Mouse (Mus musculus) CH12.LX (cell line): ENCODE measurements around the gene Ubr4. TPM values are rescaled to one million over a fixed set of nuclear protein-coding genes. Genes with fewer than 3 reads are reported as not detected.
"Not testable (repeated sequence)": the region's sequence is repeated elsewhere in the genome, so short reads cannot be mapped to it uniquely, and the experiment has no call there.

ENCODE experiments used
- DNase-seq: peaks from one replicate; pipeline ENCODE4 v3.0.0-alpha.2; 2013; ENCODE audit errors: extremely low read depth
- H3K27ac ChIP-seq: 2 replicates; pipeline ENCODE4 v1.5.1; 2012; ENCODE audit warnings: low read depth, mild to moderate bottlenecking, control low read depth, moderate library complexity; ENCODE audit not compliant: insufficient read depth
- H3K27me3 ChIP-seq: replicated peaks from 2 replicates; pipeline ENCODE3; 2012; ENCODE audit warnings: inconsistent platforms
- H3K36me3 ChIP-seq, 2 experiments: replicated peaks in 1 of 2; 2 replicates each; pipeline versions ENCODE3 to v1.6.1; 2012; ENCODE audit warnings: inconsistent platforms in 1 of 2, low read length in 1 of 2, mild to moderate bottlenecking in 1 of 2, mixed read lengths in 1 of 2, moderate library complexity in 1 of 2; ENCODE audit not compliant: control insufficient read depth in 1 of 2, insufficient read depth in 1 of 2
- H3K4me1 ChIP-seq, 2 experiments: 2 replicates each; pipeline ENCODE4 v1.6.1; 2012; ENCODE audit warnings: inconsistent platforms in 1 of 2, moderate library complexity in 1 of 2; ENCODE audit not compliant: insufficient read depth in 2 of 2, control insufficient read depth in 1 of 2
- H3K4me2 ChIP-seq: 2 replicates; pipeline ENCODE4 v1.6.1; 2012; ENCODE audit warnings: low read depth, mild to moderate bottlenecking, control low read depth; ENCODE audit not compliant: poor library complexity, insufficient read depth, severe bottlenecking
- H3K4me3 ChIP-seq, 3 experiments: fragments of 150-350 bp in 1 of 3; sonication (generic) in 1 of 3; replicated peaks in 1 of 3; 2 replicates each; pipeline versions ENCODE3 to v1.5.1; 2011 to 2012; ENCODE audit warnings: low read depth in 2 of 3, low read length in 2 of 3, mild to moderate bottlenecking in 2 of 3, moderate library complexity in 2 of 3, control low read depth in 1 of 3, improper control_type of control experiment in 1 of 3, inconsistent platforms in 1 of 3, mixed read lengths in 1 of 3; ENCODE audit not compliant: poor library complexity in 1 of 3
- H3K79me2 ChIP-seq: replicated peaks from 2 replicates; pipeline ENCODE4 v1.6.1; 2012; ENCODE audit warnings: mild to moderate bottlenecking, moderate library complexity; ENCODE audit not compliant: control insufficient read depth, poor library complexity, insufficient read depth, severe bottlenecking; ENCODE audit errors: extremely low read depth
- H3K9ac ChIP-seq: 2 replicates; pipeline ENCODE4 v1.6.1; 2012; ENCODE audit warnings: low read depth, mild to moderate bottlenecking, control low read depth, moderate library complexity; ENCODE audit not compliant: insufficient read depth
- H3K9me3 ChIP-seq: replicated peaks from 2 replicates; pipeline ENCODE3; 2012; ENCODE audit warnings: low read length, inconsistent platforms, mixed read lengths
- KAT2A ChIP-seq: IDR thresholded peaks from 2 replicates; pipeline ENCODE4 v1.6.1; 2012; ENCODE audit warnings: low read length, improper control_type of control experiment, inconsistent platforms; ENCODE audit not compliant: insufficient replicate concordance
- MAFK ChIP-seq: IDR thresholded peaks from 2 replicates; pipeline ENCODE4 v1.6.1; 2011; ENCODE audit warnings: low read length, improper control_type of control experiment; ENCODE audit not compliant: insufficient replicate concordance
- SMC3 ChIP-seq: IDR thresholded peaks from 2 replicates; pipeline ENCODE4 v1.6.1; 2011; ENCODE audit warnings: low read depth, low read length, improper control_type of control experiment
- TCF12 ChIP-seq: IDR thresholded peaks from 2 replicates; pipeline ENCODE4 v1.6.1; 2014; ENCODE audit warnings: low read depth, mild to moderate bottlenecking, inconsistent platforms, low read length, improper control_type of control experiment
- UBTF ChIP-seq: IDR thresholded peaks from 2 replicates; pipeline ENCODE4 v1.6.1; 2012; ENCODE audit warnings: low read depth, mild to moderate bottlenecking, inconsistent platforms, low read length, improper control_type of control experiment, moderate library complexity
- ZKSCAN1 ChIP-seq: IDR thresholded peaks from 2 replicates; pipeline ENCODE4 v1.6.1; 2012; ENCODE audit warnings: low read depth, inconsistent platforms, low read length, improper control_type of control experiment, borderline replicate concordance
- ZNF384 ChIP-seq: IDR thresholded peaks from 2 replicates; pipeline ENCODE4 v1.6.1; 2012; ENCODE audit warnings: low read depth, low read length, improper control_type of control experiment, inconsistent platforms
- dilution Hi-C: fragments of 300-500 bp; cut with MboI; formaldehyde crosslinking; loops from 2 replicates; pipeline ENCODE4 v1.14.3; 2020; ENCODE audit warnings: low sequenced_read_pairs; ENCODE audit not compliant: extremely low pct_unique_long_range_greater_than_20kb, extremely low pct_ligation_motif_present
- in situ Hi-C: fragments of 300-500 bp; cut with MboI; formaldehyde crosslinking; loops from 3 replicates; pipeline ENCODE4 v1.14.3; 2019; ENCODE audit warnings: low sequenced_read_pairs, low pct_ligation_motif_present, low pct_unique_long_range_greater_than_20kb, mixed read lengths
- polyA plus RNA-seq: library from polyadenylated mRNA; unstranded; fragments of >175 nt; gene quantifications from 2 replicates; pipeline ENCODE4 v1.2.1, GENCODE M21; 2012; ENCODE audit warnings: low read depth; ENCODE audit not compliant: insufficient read length
- total RNA-seq, 2 experiments: library from RNA; depleted of rRNA; stranded (reverse); fragments of 300-350 nt in 1 of 2; fragments of >200 nt in 1 of 2; gene quantifications; 2 replicates each; pipeline ENCODE4 v1.2.3; 2012 to 2014

The Ubr4 gene
- total and polyA plus RNA-seq, 3 experiments = 43.0 to 102 (median 90.8) TPM

DNA sequence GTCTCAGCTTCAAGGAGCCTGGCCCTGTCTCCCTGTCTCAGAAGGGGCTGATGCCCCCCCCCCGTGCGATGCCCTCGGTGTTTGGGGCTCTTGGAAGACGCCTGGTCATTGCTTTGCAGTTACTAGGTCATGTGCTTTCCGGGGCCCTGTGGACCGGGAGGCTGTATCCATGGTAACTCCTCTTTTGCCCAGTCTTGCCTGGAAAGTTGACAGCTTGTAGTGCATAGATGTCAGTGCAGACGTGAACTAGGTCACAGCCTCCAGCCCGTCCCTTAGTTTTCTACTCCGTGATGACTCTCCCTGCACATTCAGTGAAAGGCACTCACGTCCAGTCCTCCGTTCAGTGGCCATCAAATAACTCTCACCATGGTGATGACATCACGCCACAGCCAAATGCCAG lies 174.1 kb downstream of the Ubr4 start:
- Histone ChIP-seq H3K27ac (no peak overlapping the region), H3K4me1 (no peaks in the 10 kb centered on the region), H3K9me3 (no peaks in the 10 kb centered on the region), H3K27me3 (peaks cover 85% of the 10 kb centered on the region), H3K9ac (no peak overlapping the region), H3K4me2 (no peak overlapping the region), H3K4me3 (no peak overlapping the region), H3K79me2 (no peaks in the 10 kb centered on the region), H3K36me3 (no peaks in the 10 kb centered on the region)
- in situ Hi-C loops (no loop called here), dilution Hi-C loops (no loop called here)
- no peak for TF ChIP-seq UBTF
- DNase-seq = no peak

DNA sequence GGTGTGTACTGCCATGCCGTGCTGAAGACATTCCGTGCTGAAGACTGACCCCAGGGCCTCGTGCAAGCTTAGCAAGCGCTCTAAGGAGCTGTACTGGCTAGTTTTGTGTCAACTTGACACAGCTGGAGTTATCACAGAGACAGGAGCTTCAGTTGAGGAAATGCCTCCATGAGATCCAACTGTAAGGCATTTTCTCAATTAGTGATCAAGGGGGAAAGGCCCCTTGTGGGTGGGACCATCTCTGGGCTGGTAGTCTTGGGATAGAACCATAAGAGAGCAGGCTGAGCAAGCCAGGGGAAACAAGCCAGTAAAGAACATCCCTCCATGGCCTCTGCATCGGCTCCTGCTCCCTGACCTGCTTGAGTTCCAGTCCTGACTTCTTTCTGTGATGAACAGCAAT lies 177.8 kb downstream of the Ubr4 start, which contains the start of gene Iffo2:
Gene Iffo2 (plus strand): TSS at position 301 of the 400 bp plus-strand sequence.
- peaks cover 84% of the 10 kb centered on the region for H3K27me3 ChIP-seq
- in situ Hi-C loops, DNase-seq, H3K4me1 ChIP-seq, H3K9ac ChIP-seq, H3K4me2 ChIP-seq, H3K9me3 ChIP-seq, H3K79me2 ChIP-seq, H3K27ac ChIP-seq, dilution Hi-C loops, H3K4me3 ChIP-seq, H3K36me3 ChIP-seq: not testable (repeated sequence)

DNA sequence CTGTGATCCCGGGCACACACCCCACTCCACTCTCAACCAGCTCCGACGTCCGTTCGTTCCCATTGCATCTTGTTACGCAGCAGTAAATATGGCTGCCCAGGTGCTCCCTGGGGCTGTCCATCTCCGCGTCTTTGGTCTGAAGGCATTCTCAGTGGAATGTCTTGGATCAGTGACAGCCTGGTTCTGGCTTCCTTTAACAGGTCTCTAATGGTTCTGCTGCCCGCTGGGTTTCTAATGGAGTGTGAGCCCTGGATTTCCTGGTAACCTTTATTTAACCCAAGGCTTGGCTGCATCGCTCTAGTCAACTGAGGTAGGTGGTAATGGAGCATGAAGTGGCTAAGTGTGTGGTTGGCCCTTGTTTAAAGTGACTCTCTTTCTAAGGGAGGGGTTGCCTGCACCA lies 179.7 kb downstream of the Ubr4 start:
- no peak for DNase-seq
- peaks cover 84% of the 10 kb centered on the region for H3K27me3 ChIP-seq

DNA sequence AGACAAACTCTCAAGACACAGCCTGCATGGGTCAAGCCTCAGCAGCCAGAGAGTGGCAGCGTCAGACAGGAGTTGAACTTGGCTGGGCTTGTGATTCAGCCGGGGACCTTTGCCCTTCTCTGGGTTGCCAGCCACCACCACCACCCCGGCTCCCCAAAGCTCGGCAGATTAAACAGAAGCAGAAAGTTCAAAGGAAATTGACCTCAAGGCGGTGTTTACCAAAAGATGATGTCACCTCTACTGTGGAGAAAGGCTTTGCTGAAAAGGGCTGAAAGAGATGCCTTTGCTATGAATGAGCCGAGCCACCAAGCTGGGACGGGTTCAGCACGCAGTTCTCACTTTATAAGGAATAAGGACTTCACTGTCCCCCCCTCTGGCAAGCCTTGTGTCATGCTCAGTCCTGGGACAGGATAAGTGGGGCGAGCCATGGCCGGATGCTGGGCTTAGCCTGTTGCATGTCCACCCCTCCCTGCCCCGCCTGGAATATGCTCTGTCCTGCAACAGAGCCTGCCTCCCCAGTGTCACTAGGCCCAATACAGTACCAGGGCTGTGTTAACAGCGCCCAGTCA lies 182.8 kb downstream of the Ubr4 start:
- Histone ChIP-seq H3K4me1 (no peaks in the 10 kb centered on the region), H3K9ac (no peak overlapping the region), H3K9me3 (peaks cover 6% of the 10 kb centered on the region), H3K36me3 (no peaks in the 10 kb centered on the region), H3K4me2 (no peak overlapping the region), H3K27me3 (peaks cover 84% of the 10 kb centered on the region), H3K4me3 (no peak overlapping the region), H3K79me2 (no peaks in the 10 kb centered on the region), H3K27ac (no peak overlapping the region)
- in situ Hi-C loops (no loop called here), dilution Hi-C loops (no loop called here)
- TF ChIP-seq ZNF384 = no peak
- no peak for TF ChIP-seq KAT2A
- no peak for TF ChIP-seq UBTF
- no peak for DNase-seq

More for the DNA sequence above, 179.7 kb downstream of the Ubr4 start:
- in situ Hi-C loops (no loop called here), dilution Hi-C loops (no loop called here)
- Histone ChIP-seq H3K9me3 (peaks cover under 1% of the 10 kb centered on the region), H3K4me2 (no peak overlapping the region), H3K79me2 (no peaks in the 10 kb centered on the region), H3K36me3 (no peaks in the 10 kb centered on the region), H3K4me1 (no peaks in the 10 kb centered on the region), H3K27ac (no peak overlapping the region), H3K9ac (no peak overlapping the region), H3K4me3 (no peak overlapping the region)
- no peak for TF ChIP-seq SMC3
- no peak for TF ChIP-seq MAFK
- TF ChIP-seq ZKSCAN1 = no peak
- TF ChIP-seq TCF12 = no peak
